Mouse (Mus musculus) myocyte (in vitro differentiated cells): ENCODE data around the gene Angpt4. TPM values are rescaled to one million over a fixed set of nuclear protein-coding genes. Genes with fewer than 3 reads are reported as not detected.

ENCODE experiments used
- H3K27me3 ChIP-seq: one replicate; pipeline ENCODE4 v1.6.1; 2011; ENCODE audit not compliant: control insufficient read depth, insufficient read depth, insufficient read length
- H3K36me3 ChIP-seq: one replicate; pipeline ENCODE4 v1.6.1; 2011; ENCODE audit not compliant: control insufficient read depth, insufficient read depth
- H3K4me2 ChIP-seq: one replicate; pipeline ENCODE4 v1.6.1; 2011; ENCODE audit warnings: low read depth, control low read depth
- H3K4me3 ChIP-seq: one replicate; pipeline ENCODE4 v1.5.1; 2011; ENCODE audit warnings: mild to moderate bottlenecking, control low read depth, moderate library complexity
- H3K79me2 ChIP-seq: one replicate; pipeline ENCODE4 v1.6.1; 2011; ENCODE audit not compliant: control insufficient read depth, insufficient read depth
- H3ac ChIP-seq: one replicate; pipeline ENCODE4 v1.6.1; 2011; ENCODE audit not compliant: control insufficient read depth, insufficient read length
- CEBPB ChIP-seq: IDR thresholded peaks from 2 replicates; pipeline ENCODE4 v1.6.1; 2011; ENCODE audit warnings: mild to moderate bottlenecking, moderate library complexity; ENCODE audit not compliant: poor library complexity, insufficient read depth, severe bottlenecking
- E2F4 ChIP-seq: IDR thresholded peaks from one replicate; pipeline ENCODE4 v1.6.1; 2011; ENCODE audit warnings: mild to moderate bottlenecking, control low read depth, moderate library complexity; ENCODE audit not compliant: insufficient read depth
- MAX ChIP-seq: IDR thresholded peaks from one replicate; pipeline ENCODE4 v1.6.1; 2011; ENCODE audit warnings: low read depth, mild to moderate bottlenecking, control low read depth
- MYOD1 ChIP-seq, 3 experiments: IDR thresholded peaks; one replicate each; pipeline ENCODE4 v1.6.1; 2011; ENCODE audit warnings: control low read depth in 2 of 3, low read depth in 2 of 3, mild to moderate bottlenecking in 2 of 3, moderate library complexity in 1 of 3; ENCODE audit not compliant: insufficient read length in 2 of 3, control insufficient read depth in 1 of 3
- MYOG ChIP-seq, 3 experiments: IDR thresholded peaks; one replicate each; pipeline ENCODE4 v1.6.1; 2011; ENCODE audit warnings: control low read depth in 2 of 3, low read depth in 2 of 3, mild to moderate bottlenecking in 2 of 3; ENCODE audit not compliant: insufficient read length in 2 of 3, control insufficient read depth in 1 of 3, insufficient read depth in 1 of 3
- POLR2A ChIP-seq: IDR thresholded peaks from one replicate; pipeline ENCODE4 v1.6.1; 2011; ENCODE audit warnings: low read depth, mild to moderate bottlenecking, control low read depth, moderate library complexity; ENCODE audit not compliant: insufficient read length
- POLR2AphosphoS2 ChIP-seq: IDR thresholded peaks from one replicate; pipeline ENCODE4 v1.6.1; 2011; ENCODE audit warnings: low read depth, control low read depth; ENCODE audit not compliant: insufficient read length
- REST ChIP-seq: IDR thresholded peaks from one replicate; pipeline ENCODE4 v1.6.1; 2011; ENCODE audit warnings: mild to moderate bottlenecking, control low read depth, moderate library complexity; ENCODE audit not compliant: insufficient read depth, insufficient read length
- SRF ChIP-seq: IDR thresholded peaks from one replicate; pipeline ENCODE4 v1.6.1; 2011; ENCODE audit warnings: low read depth; ENCODE audit not compliant: control insufficient read depth, insufficient read length
- TCF12 ChIP-seq: IDR thresholded peaks from one replicate; pipeline ENCODE4 v1.6.1; 2011; ENCODE audit warnings: mild to moderate bottlenecking, control low read depth; ENCODE audit not compliant: poor library complexity, insufficient read depth, severe bottlenecking
- TCF3 ChIP-seq: IDR thresholded peaks from one replicate; pipeline ENCODE4 v1.6.1; 2011; ENCODE audit warnings: low read depth, control low read depth; ENCODE audit not compliant: insufficient read length
- USF1 ChIP-seq: IDR thresholded peaks from one replicate; pipeline ENCODE4 v1.6.1; 2011; ENCODE audit warnings: low read depth, mild to moderate bottlenecking, control low read depth, moderate library complexity
- polyA plus RNA-seq: library from polyadenylated mRNA; unstranded; fragments of >200 nt; fragmentation: generic; extraction: Trizol; gene quantifications from one replicate; pipeline ENCODE4 v1.2.1, GENCODE M21; 2012; ENCODE audit warnings: missing spikeins

The Angpt4 gene
- polyA plus RNA-seq, 1 experiment, result 0.19 TPM

GRCm38 (mm10) chr2:151893122-151893774 lies 17.8 kb upstream of the Angpt4 start:
- Histone ChIP-seq H3K79me2 (no peaks in the 10 kb centered on the region), H3K27me3 (peaks cover 25% of the 10 kb centered on the region), H3K36me3 (no peaks in the 10 kb centered on the region)

DNA sequence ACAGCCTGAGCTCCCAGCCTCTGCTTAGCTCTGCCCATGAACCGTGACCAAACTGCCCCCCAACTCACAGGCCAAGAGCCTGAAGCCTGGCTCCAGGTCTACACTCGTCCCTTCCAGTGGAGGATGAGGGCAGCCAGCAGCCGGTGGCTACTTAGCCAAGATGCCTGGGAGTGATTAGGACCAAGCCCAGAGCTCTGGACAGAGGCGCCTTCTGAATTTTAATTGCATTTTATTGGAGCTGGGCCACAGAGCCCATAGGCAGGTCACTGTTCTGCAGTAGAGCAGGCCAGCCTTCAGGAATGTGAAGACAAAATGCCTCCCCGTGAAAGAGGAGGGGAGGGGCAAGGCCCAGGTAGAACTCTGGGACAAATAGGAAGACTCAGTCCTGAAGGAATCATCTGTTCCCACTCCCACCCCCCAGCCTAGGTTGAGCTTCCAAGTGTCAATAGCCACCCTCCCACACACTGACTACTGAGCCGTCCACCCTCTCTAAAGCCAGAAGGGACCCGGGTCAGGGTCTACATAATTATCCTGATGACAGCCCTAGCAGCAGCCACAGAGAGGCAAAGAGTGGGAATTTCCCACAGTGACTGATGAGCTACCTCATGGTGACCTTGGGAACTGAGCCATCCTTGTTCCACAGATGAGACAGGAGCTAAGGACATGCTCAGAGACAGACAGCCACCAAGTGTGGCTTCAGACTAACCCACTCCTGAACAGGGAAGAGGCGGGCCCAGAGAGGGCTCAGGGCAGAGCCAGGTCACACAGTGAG lies 16.6 kb upstream of the Angpt4 start:
- no peak for TF ChIP-seq MAX
- no peak for TF ChIP-seq CEBPB
- no peak for TF ChIP-seq REST
- TF ChIP-seq TCF3, result no peak
- no peak for TF ChIP-seq POLR2AphosphoS2
- TF ChIP-seq E2F4, result no peak
- TF ChIP-seq USF1, result no peak
- no peak for TF ChIP-seq MYOD1 (IDR thresholded peaks at IDR 0.05; ENCODE audit: control insufficient read depth in 1 of 3, insufficient read length in 2 of 3, low read depth in 2 of 3)
- no peak for TF ChIP-seq SRF
- no peak for TF ChIP-seq TCF12
- no peak for TF ChIP-seq POLR2A
- no peak for TF ChIP-seq MYOG (IDR thresholded peaks at IDR 0.05; ENCODE audit: control insufficient read depth in 1 of 3, insufficient read depth in 1 of 3, insufficient read length in 2 of 3, low read depth in 2 of 3)
- H3K4me2 ChIP-seq, result no peak overlapping the region
- peaks cover 17% of the 10 kb centered on the region for H3K27me3 ChIP-seq

More at GRCm38 (mm10) chr2:151893122-151893774, 17.8 kb upstream of the Angpt4 start:
- TF ChIP-seq POLR2AphosphoS2, result no peak
- no peak for TF ChIP-seq SRF
- no peak for TF ChIP-seq TCF12
- no peak for TF ChIP-seq CEBPB
- TF ChIP-seq MYOD1 (IDR thresholded peaks at IDR 0.05; ENCODE audit: control insufficient read depth in 1 of 3, insufficient read length in 2 of 3, low read depth in 2 of 3), result no peak
- TF ChIP-seq USF1, result no peak
- no peak for TF ChIP-seq MAX
- no peak for TF ChIP-seq E2F4
- no peak for TF ChIP-seq TCF3
- no peak for TF ChIP-seq POLR2A
- H3K4me2 ChIP-seq, result no peak overlapping the region
- no peak overlapping the region for H3ac ChIP-seq
- no peak overlapping the region for H3K4me3 ChIP-seq

DNA sequence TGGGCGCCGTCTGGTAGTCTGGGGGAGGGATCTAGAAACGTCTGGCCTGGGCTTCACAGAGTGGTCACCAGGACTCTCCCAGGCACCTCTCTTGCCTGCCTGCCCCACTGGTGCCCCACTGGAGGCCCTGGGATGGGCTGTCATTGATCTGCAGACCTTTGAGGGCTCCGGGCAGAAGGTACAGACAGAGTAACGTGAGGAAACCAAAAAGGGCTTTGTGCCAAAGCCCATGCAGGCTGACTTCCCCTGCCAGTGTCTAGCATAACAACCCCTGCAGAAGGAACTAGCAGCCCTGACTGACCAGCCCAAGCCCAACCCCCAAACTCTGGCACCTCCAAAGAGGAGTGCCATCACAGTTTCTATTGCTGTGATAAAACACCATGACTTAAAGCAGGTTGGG lies 15.1 kb upstream of the Angpt4 start:
- Histone ChIP-seq H3K4me2 (no peak overlapping the region), H3K4me3 (no peak overlapping the region), H3K79me2 (no peaks in the 10 kb centered on the region), H3K36me3 (no peaks in the 10 kb centered on the region), H3K27me3 (peaks cover 16% of the 10 kb centered on the region), H3ac (no peak overlapping the region)
- TF ChIP-seq CEBPB (no peak), SRF (no peak), MYOD1 (IDR thresholded peaks at IDR 0.05; ENCODE audit: control insufficient read depth in 1 of 3, insufficient read length in 2 of 3, low read depth in 2 of 3) (no peak), MAX (no peak), TCF3 (no peak), MYOG (IDR thresholded peaks at IDR 0.05; ENCODE audit: control insufficient read depth in 1 of 3, insufficient read depth in 1 of 3, insufficient read length in 2 of 3, low read depth in 2 of 3) (no peak), TCF12 (no peak), REST (no peak), POLR2AphosphoS2 (no peak)

More for the DNA sequence above, 16.6 kb upstream of the Angpt4 start:
- no peaks in the 10 kb centered on the region for H3K36me3 ChIP-seq
- H3ac ChIP-seq, result no peak overlapping the region
- no peak overlapping the region for H3K4me3 ChIP-seq
- H3K79me2 ChIP-seq, result no peaks in the 10 kb centered on the region

DNA sequence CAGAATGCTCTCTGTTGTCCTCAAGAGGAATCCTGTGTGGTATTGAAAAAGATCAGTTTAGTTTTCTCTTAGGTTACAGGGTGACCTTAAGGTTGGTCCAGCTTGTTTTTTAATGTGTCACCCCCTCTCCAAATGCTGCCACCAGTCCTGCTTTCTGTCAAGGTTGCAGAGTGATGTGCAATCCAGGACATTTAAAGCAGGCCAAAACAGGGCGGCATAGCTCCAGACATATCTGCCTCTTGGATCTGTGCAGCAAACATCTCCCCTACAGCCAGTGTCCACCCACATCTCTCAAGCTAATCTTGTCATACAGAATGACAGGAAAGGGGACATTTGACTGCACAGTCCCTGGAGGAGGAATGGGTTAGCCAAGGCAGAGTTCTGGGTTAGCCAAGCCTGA lies 12.9 kb upstream of the Angpt4 start:
- no peaks in the 10 kb centered on the region for H3K27me3 ChIP-seq
- no peaks in the 10 kb centered on the region for H3K79me2 ChIP-seq
- TF ChIP-seq CEBPB (no peak), SRF (no peak), MYOD1 (IDR thresholded peaks at IDR 0.05; ENCODE audit: control insufficient read depth in 1 of 3, insufficient read length in 2 of 3, low read depth in 2 of 3) (no peak), USF1 (no peak), MAX (no peak), POLR2AphosphoS2 (no peak), TCF12 (no peak), POLR2A (no peak), TCF3 (no peak), E2F4 (no peak), REST (no peak), MYOG (IDR thresholded peaks at IDR 0.05; ENCODE audit: control insufficient read depth in 1 of 3, insufficient read depth in 1 of 3, insufficient read length in 2 of 3, low read depth in 2 of 3) (no peak)
- H3K4me2 ChIP-seq, result no peak overlapping the region
- no peak overlapping the region for H3ac ChIP-seq
- no peaks in the 10 kb centered on the region for H3K36me3 ChIP-seq
- H3K4me3 ChIP-seq, result no peak overlapping the region
